Mouse (Mus musculus) kidney, postnatal 0 days (tissue): ENCODE results near the gene Gpc6. TPM values are rescaled to one million over a fixed set of nuclear protein-coding genes. Genes with fewer than 3 reads are reported as not detected.
A peak's percentile ranks its signal among the peaks of the same experiment; 100 is the strongest.

Experiments
- ATAC-seq: fragments of 200-750 bp; cut with Nextera tagmentation; replicated peaks from 2 replicates; pipeline ENCODE4 v1.8.0; 2017; ENCODE audit warnings: low read depth, moderate number of reproducible peaks, moderate TSS enrichment, moderate library complexity; ENCODE audit not compliant: low FRiP score
- DNase-seq: peaks from one replicate; pipeline ENCODE4 v3.0.0-alpha.2; 2016; ENCODE audit warnings: low spot score
- H3K27ac ChIP-seq: fragments of 300-500 bp; sonication (generic); 2 replicates; pipeline ENCODE4 v1.5.1; 2014; ENCODE audit warnings: mild to moderate bottlenecking
- H3K27me3 ChIP-seq: fragments of 300-500 bp; sonication (generic); 2 replicates; pipeline ENCODE4 v1.6.1; 2014; ENCODE audit warnings: low read length, mixed read lengths; ENCODE audit not compliant: insufficient read depth
- H3K36me3 ChIP-seq: fragments of 300-500 bp; sonication (generic); 2 replicates; pipeline ENCODE4 v1.6.1; 2014; ENCODE audit warnings: low read length, mixed read lengths; ENCODE audit not compliant: insufficient read depth
- H3K4me1 ChIP-seq: fragments of 300-500 bp; sonication (generic); replicated peaks from 2 replicates; pipeline ENCODE4 v1.6.1; 2014; ENCODE audit warnings: antibody characterized with exemption, low read length, mixed read lengths; ENCODE audit not compliant: insufficient read depth
- H3K4me2 ChIP-seq: fragments of 300-500 bp; sonication (generic); 2 replicates; pipeline ENCODE4 v1.6.1; 2014; ENCODE audit warnings: mild to moderate bottlenecking, low read length, moderate library complexity, mixed read lengths
- H3K4me3 ChIP-seq: fragments of 300-500 bp; sonication (generic); replicated peaks from 2 replicates; pipeline ENCODE4 v1.5.1; 2014; ENCODE audit warnings: low read depth, low read length
- H3K9ac ChIP-seq: fragments of 300-500 bp; sonication (generic); 2 replicates; pipeline ENCODE4 v1.6.1; 2014; ENCODE audit warnings: low read depth, low read length
- H3K9me3 ChIP-seq: fragments of 300-500 bp; sonication (generic); replicated peaks from 2 replicates; pipeline ENCODE4 v1.6.1; 2016; ENCODE audit warnings: low read length, inconsistent platforms, mixed read lengths
- CTCF ChIP-seq: IDR thresholded peaks from 2 replicates; pipeline ENCODE4 v1.5.1; 2016; ENCODE audit warnings: antibody characterized with exemption, low read depth, mild to moderate bottlenecking, moderate library complexity
- WGBS: fragments of 180-500 bp; shearing (Covaris S2); extraction: QIAGEN DNeasy Blood & Tissue Kit; methylation state at CpG from one replicate; pipeline ENCODE4 v1.1.7; 2014; 5-methylcytosine and 5-hydroxymethylcytosine counted together
- polyA plus RNA-seq: library from polyadenylated mRNA; unstranded; fragments of >200 nt; fragmentation: Nextera tagmentation; extraction: Ambion mirVana; gene quantifications from 2 replicates; pipeline ENCODE4 v1.2.1, GENCODE M21; 2015

Gpc6 gene
- polyA plus RNA-seq, 1 experiment from 2014 or later: 46.4 TPM

GRCm38 (mm10) chr14:117894869-117895538 lies 969.9 kb downstream of the Gpc6 start:
- TF ChIP-seq CTCF: no peak
- no peak overlapping the region for H3K9ac ChIP-seq
- H3K27ac ChIP-seq: no peak overlapping the region
- H3K36me3 ChIP-seq: no peaks in the 10 kb centered on the region
- no peak for DNase-seq
- no peak for ATAC-seq
- H3K4me1 ChIP-seq: no peaks in the 10 kb centered on the region
- H3K9me3 ChIP-seq: no peaks in the 10 kb centered on the region
- no peak overlapping the region for H3K4me3 ChIP-seq
- H3K27me3 ChIP-seq: no peaks in the 10 kb centered on the region
- H3K4me2 ChIP-seq: no peak overlapping the region
- 81% methylated on average over 10 of the region's 10 CpGs for WGBS

GRCm38 (mm10) chr14:117895539-117895912 lies 970.4 kb downstream of the Gpc6 start:
- no peaks in the 10 kb centered on the region for H3K36me3 ChIP-seq
- H3K4me2 ChIP-seq: no peak overlapping the region
- 69% methylated on average over 16 of the region's 16 CpGs for WGBS
- H3K9ac ChIP-seq: no peak overlapping the region
- no peaks in the 10 kb centered on the region for H3K9me3 ChIP-seq
- no peaks in the 10 kb centered on the region for H3K4me1 ChIP-seq
- no peak overlapping the region for H3K4me3 ChIP-seq
- ATAC-seq: no peak
- DNase-seq: no peak
- H3K27ac ChIP-seq: no peak overlapping the region
- no peaks in the 10 kb centered on the region for H3K27me3 ChIP-seq
- no peak for TF ChIP-seq CTCF

GRCm38 (mm10) chr14:117904300-117904699 lies 979.2 kb downstream of the Gpc6 start:
- Histone ChIP-seq H3K4me2 (no peak overlapping the region), H3K36me3 (no peaks in the 10 kb centered on the region), H3K9me3 (no peaks in the 10 kb centered on the region), H3K27me3 (no peaks in the 10 kb centered on the region), H3K9ac (no peak overlapping the region), H3K27ac (no peak overlapping the region), H3K4me1 (peaks cover 10% of the 10 kb centered on the region), H3K4me3 (no peak overlapping the region)
- TF ChIP-seq CTCF: no peak
- 83% methylated on average over 9 of the region's 9 CpGs for WGBS
- ATAC-seq (no peak), DNase-seq (no peak)

- Histone ChIP-seq H3K4me1 (peaks cover 10% of the 10 kb centered on the region), H3K27me3 (no peaks in the 10 kb centered on the region), H3K4me2 (peak overlapping the region; percentile 24), H3K27ac (no peak overlapping the region), H3K36me3 (no peaks in the 10 kb centered on the region), H3K4me3 (no peak overlapping the region), H3K9ac (peak overlapping the region; percentile 27; the same call in 1 of the 2 replicates), H3K9me3 (no peaks in the 10 kb centered on the region)
- DNase-seq (no peak), ATAC-seq (no peak)
- no peak for TF ChIP-seq CTCF
- WGBS: 30% methylated on average over 10 of the region's 10 CpGs
Observed at GRCm38 (mm10) chr14:117905701-117906100, 980.6 kb downstream of the Gpc6 start.

GRCm38 (mm10) chr14:117906361-117906760 lies 981.2 kb downstream of the Gpc6 start:
- no peak for DNase-seq
- H3K4me3 ChIP-seq: no peak overlapping the region
- no peak overlapping the region for H3K9ac ChIP-seq
- H3K36me3 ChIP-seq: no peaks in the 10 kb centered on the region
- 69% methylated on average over 5 of the region's 5 CpGs for WGBS
- H3K9me3 ChIP-seq: no peaks in the 10 kb centered on the region
- TF ChIP-seq CTCF: no peak
- no peak for ATAC-seq
- H3K27ac ChIP-seq: no peak overlapping the region
- H3K4me2 ChIP-seq: 0 out of 2 replicates have a peak overlapping the region, but pooled peaks have one; percentile 24
- H3K4me1 ChIP-seq: peaks cover 10% of the 10 kb centered on the region
- no peaks in the 10 kb centered on the region for H3K27me3 ChIP-seq

- 21% methylated on average over 8 of the region's 8 CpGs for WGBS
- Histone ChIP-seq H3K4me3 (no peak overlapping the region), H3K9me3 (no peaks in the 10 kb centered on the region), H3K4me1 (peaks cover 10% of the 10 kb centered on the region), H3K27me3 (no peaks in the 10 kb centered on the region), H3K27ac (no peak overlapping the region), H3K4me2 (no peak overlapping the region), H3K9ac (no peak overlapping the region), H3K36me3 (no peaks in the 10 kb centered on the region)
- peak; percentile 68 for DNase-seq
- TF ChIP-seq CTCF: no peak
- ATAC-seq: no peak; the same call in 1 of the 2 replicates
Observed at GRCm38 (mm10) chr14:117908231-117908920, 983.3 kb downstream of the Gpc6 start.
